Mouse (Mus musculus): Measurements from ENCODE around the gene Nrxn2. TPM values are rescaled to one million over a fixed set of nuclear protein-coding genes. Genes with fewer than 3 reads are reported as not detected.

Gene Nrxn2
- polyA plus RNA-seq, 1 experiment from 2014 or later = 54.1 TPM

DNA sequence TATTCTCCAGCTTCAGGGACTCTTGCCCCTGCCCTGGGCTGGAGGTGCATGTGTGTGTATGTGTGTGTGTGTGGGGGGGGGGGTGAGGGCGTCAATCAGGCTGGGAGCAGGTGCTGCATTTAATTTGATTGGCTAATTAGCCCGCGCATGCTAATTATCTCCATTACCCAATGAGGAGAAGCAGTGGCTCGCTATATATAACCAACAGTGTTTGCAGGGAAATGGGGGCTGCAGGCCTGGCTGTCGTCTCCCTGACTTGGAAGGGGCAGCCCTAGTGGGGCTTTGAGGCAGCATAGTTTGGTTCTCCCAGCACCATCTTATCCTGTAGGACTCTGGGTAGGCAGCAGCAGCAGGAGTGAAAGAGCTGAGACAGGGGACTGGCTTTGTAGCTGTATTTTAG is 7.1 kb downstream of the Nrxn2 start:
- Histone ChIP-seq H3K9me3 (ENCODE audit: control insufficient read depth, low read length) (no peaks in the 10 kb centered on the region), H3K27me3 (ENCODE audit: control insufficient read depth, insufficient read depth, low read length) (peaks cover 28% of the 10 kb centered on the region; the same call in 1 of the 2 replicates), H3K4me3 (replicated peaks; ENCODE audit: low read depth, low read length) (no peak overlapping the region), H3K36me3 (ENCODE audit: control insufficient read depth, insufficient read depth, low read length) (peaks cover 17% of the 10 kb centered on the region), H3K9ac (replicated peaks; ENCODE audit: low read length) (no peak overlapping the region), H3K4me1 (ENCODE audit: control insufficient read depth, insufficient read depth, low read length) (peaks cover 96% of the 10 kb centered on the region), H3K4me2 (ENCODE audit: low read length) (0 out of 2 replicates have a peak overlapping the region, but pooled peaks have one; percentile 0), H3K27ac (replicated peaks; ENCODE audit: low read depth, low read length) (peak overlapping the region; percentile 57)
- DNase-seq = peak; percentile 57
- no peak for ATAC-seq (ENCODE audit: low FRiP score, low TSS enrichment)
- whole genome bisulfite sequencing = 39% methylated on average over 5 of the region's 5 CpGs

DNA sequence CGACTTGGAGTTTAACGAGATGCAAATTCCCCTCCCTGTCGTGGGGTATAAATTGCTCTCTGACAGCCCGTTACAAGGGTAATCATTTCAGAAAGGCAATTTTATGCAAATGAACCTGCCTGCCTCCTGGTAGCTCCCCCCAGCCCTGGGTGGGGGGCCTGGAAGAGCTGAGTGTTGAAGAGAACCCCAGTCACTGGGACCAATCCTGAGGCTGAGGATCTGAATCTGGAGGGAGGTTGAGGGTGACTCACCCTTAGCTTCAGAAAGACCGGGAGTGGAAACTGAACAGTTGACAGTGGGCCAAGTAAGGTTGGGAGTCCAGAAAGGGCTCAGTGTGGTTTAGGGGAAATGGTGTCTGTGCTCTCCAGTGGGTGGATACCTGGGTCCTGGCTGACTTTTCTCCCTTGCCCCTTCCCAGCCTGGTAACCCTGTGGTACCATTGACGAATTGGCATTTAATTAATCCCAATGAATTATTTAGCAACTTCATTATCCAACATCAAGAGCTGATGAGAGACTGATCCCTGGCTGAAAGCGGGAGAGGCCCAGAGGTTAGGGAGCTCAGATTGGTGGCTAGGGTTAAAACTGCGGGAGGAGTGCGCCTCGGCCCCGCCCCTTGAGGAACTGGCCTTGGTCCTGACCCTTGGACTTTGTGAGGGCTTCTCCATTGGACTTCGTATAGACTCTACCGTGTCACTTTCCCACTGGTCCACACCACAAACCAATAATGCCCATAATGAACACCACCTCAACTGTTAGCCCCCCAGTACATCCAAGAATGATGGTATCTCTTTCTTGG is 8.4 kb downstream of the Nrxn2 start:
- H3K4me1 ChIP-seq (ENCODE audit: control insufficient read depth, insufficient read depth, low read length) = peaks cover 92% of the 10 kb centered on the region
- DNase-seq = peak; percentile 55
- no peaks in the 10 kb centered on the region for H3K9me3 ChIP-seq (ENCODE audit: control insufficient read depth, low read length)
- peak overlapping the region; percentile 53 for H3K4me2 ChIP-seq (ENCODE audit: low read length)
- H3K27ac ChIP-seq (replicated peaks; ENCODE audit: low read depth, low read length) = peak overlapping the region; percentile 41; the same call in 1 of the 2 replicates
- H3K4me3 ChIP-seq (replicated peaks; ENCODE audit: low read depth, low read length) = no peak overlapping the region
- WGBS = 14% methylated on average over 13 of the region's 13 CpGs
- no peak overlapping the region for H3K9ac ChIP-seq (replicated peaks; ENCODE audit: low read length)
- H3K27me3 ChIP-seq (ENCODE audit: control insufficient read depth, insufficient read depth, low read length) = peaks cover 28% of the 10 kb centered on the region; the same call in 1 of the 2 replicates
- peaks cover 17% of the 10 kb centered on the region for H3K36me3 ChIP-seq (ENCODE audit: control insufficient read depth, insufficient read depth, low read length)
- ATAC-seq (ENCODE audit: low FRiP score, low TSS enrichment) = no peak; the same call in 1 of the 2 replicates

DNA sequence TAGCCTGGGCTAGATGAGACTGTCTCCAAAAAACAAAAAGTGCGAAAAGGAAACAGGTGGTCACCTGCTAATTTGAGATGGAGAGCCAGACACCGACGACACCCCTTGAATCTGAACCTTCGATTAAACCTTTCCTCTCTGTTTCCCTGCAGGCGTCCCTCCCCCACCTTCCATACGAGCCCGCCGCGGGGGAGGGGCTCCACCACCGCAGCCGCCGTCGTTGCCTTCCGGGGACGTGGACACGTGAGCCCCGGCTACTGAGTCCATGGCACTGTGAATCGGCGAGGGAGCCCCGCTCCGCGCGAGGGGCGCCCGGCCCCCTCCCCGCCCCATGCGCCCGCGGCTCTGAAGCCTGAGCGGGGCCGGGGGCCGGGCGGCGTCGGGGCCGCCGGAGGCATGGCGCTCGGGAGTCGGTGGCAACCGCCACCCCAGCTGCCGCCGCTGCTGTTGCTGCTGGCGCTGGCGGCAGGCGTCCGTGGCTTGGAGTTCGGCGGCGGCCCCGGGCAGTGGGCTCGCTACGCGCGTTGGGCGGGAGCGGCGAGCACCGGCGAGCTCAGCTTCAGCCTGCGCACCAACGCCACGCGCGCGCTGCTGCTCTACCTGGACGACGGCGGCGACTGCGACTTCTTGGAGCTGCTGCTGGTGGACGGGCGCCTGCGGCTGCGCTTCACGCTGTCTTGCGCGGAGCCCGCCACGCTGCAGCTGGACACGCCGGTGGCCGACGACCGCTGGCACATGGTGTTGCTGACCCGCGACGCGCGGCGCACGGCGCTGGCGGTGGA is 9.3 kb downstream of the Nrxn2 start:
- H3K9me3 ChIP-seq (ENCODE audit: control insufficient read depth, low read length) = no peaks in the 10 kb centered on the region
- peak overlapping the region; percentile 53 for H3K4me2 ChIP-seq (ENCODE audit: low read length)
- H3K9ac ChIP-seq (replicated peaks; ENCODE audit: low read length) = peak overlapping the region; percentile 43
- peak; percentile 75 for DNase-seq
- peak overlapping the region; percentile 28 for H3K4me3 ChIP-seq (replicated peaks; ENCODE audit: low read depth, low read length)
- no peak overlapping the region for H3K27ac ChIP-seq (replicated peaks; ENCODE audit: low read depth, low read length)
- no peak for ATAC-seq (ENCODE audit: low FRiP score, low TSS enrichment)
- under 1% methylated on average over 93 of the region's 94 CpGs for WGBS
- H3K4me1 ChIP-seq (ENCODE audit: control insufficient read depth, insufficient read depth, low read length) = peaks cover 82% of the 10 kb centered on the region
- peaks cover 28% of the 10 kb centered on the region; the same call in 1 of the 2 replicates for H3K27me3 ChIP-seq (ENCODE audit: control insufficient read depth, insufficient read depth, low read length)
- H3K36me3 ChIP-seq (ENCODE audit: control insufficient read depth, insufficient read depth, low read length) = peaks cover 17% of the 10 kb centered on the region

DNA sequence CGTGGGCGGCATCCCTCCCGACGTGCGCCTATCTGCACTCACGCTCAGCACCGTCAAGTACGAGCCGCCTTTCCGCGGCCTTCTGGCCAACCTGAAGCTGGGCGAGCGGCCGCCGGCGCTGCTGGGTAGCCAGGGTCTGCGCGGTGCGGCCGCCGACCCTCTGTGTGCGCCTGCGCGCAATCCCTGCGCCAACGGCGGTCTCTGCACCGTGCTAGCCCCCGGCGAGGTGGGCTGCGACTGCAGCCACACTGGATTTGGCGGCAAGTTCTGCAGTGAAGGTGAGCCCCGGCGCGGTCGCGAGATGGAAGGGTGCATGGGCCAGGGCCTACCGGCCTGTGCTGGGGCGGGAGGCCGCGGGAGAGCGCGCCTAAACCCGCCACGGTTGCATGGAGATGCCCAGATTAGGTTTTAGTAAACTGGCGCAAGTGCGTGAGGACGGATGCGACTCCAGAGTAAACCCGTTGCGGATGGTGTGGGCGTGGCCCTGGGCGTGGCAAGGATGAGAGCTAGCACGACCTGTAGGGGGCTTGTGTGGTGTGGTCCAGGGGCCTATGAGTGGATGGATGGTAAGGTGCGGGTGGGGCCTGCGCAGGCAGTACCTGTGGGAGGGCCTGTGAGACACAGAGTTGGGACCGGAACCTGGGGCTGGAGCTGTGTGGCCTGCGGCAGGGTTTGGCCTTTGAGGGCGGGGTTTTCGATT is 10.1 kb downstream of the Nrxn2 start:
- H3K36me3 ChIP-seq (ENCODE audit: control insufficient read depth, insufficient read depth, low read length) = peaks cover 17% of the 10 kb centered on the region
- peak overlapping the region; percentile 43 for H3K9ac ChIP-seq (replicated peaks; ENCODE audit: low read length)
- ATAC-seq (ENCODE audit: low FRiP score, low TSS enrichment) (0 out of 2 replicates have a peak, but pooled peaks have one; percentile 35), DNase-seq (peak; percentile 61)
- H3K9me3 ChIP-seq (ENCODE audit: control insufficient read depth, low read length) = no peaks in the 10 kb centered on the region
- no peak overlapping the region for H3K27ac ChIP-seq (replicated peaks; ENCODE audit: low read depth, low read length)
- peak overlapping the region; percentile 28 for H3K4me3 ChIP-seq (replicated peaks; ENCODE audit: low read depth, low read length)
- H3K4me1 ChIP-seq (ENCODE audit: control insufficient read depth, insufficient read depth, low read length) = peaks cover 76% of the 10 kb centered on the region
- H3K27me3 ChIP-seq (ENCODE audit: control insufficient read depth, insufficient read depth, low read length) = peaks cover 28% of the 10 kb centered on the region; the same call in 1 of the 2 replicates
- WGBS = 1% methylated on average over 60 of the region's 60 CpGs
- peak overlapping the region; percentile 53 for H3K4me2 ChIP-seq (ENCODE audit: low read length)

DNA sequence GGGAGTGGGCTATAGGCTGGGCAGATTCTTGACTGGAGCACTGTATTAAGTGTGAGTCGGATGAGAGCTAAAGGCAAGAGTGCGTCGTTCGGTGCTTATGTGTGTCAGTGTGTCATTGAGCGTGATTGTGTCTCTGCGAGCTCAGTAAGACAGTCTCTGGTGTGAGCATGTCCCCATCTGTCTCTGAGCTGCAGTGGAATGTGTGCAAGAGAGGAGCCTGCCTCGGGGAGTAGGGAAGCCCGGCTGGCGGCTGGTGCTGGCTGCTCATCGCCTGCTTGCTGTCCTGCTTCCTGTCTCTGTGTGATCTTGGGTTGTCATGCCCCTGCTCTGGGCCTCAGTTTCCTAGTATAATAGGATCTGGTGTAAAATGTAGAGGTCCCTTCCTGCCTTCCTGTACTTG is 24.5 kb downstream of the Nrxn2 start:
- Histone ChIP-seq H3K36me3 (ENCODE audit: control insufficient read depth, insufficient read depth, low read length) (no peaks in the 10 kb centered on the region), H3K4me3 (replicated peaks; ENCODE audit: low read depth, low read length) (no peak overlapping the region), H3K27ac (replicated peaks; ENCODE audit: low read depth, low read length) (peak overlapping the region; percentile 37; the same call in 1 of the 2 replicates), H3K9me3 (ENCODE audit: control insufficient read depth, low read length) (no peaks in the 10 kb centered on the region), H3K4me2 (ENCODE audit: low read length) (no peak overlapping the region), H3K4me1 (ENCODE audit: control insufficient read depth, insufficient read depth, low read length) (peaks cover 54% of the 10 kb centered on the region), H3K9ac (replicated peaks; ENCODE audit: low read length) (no peak overlapping the region), H3K27me3 (ENCODE audit: control insufficient read depth, insufficient read depth, low read length) (no peaks in the 10 kb centered on the region)
- no peak for ATAC-seq (ENCODE audit: low FRiP score, low TSS enrichment)
- 65% methylated on average over 10 of the region's 10 CpGs for WGBS
- no peak for DNase-seq

DNA sequence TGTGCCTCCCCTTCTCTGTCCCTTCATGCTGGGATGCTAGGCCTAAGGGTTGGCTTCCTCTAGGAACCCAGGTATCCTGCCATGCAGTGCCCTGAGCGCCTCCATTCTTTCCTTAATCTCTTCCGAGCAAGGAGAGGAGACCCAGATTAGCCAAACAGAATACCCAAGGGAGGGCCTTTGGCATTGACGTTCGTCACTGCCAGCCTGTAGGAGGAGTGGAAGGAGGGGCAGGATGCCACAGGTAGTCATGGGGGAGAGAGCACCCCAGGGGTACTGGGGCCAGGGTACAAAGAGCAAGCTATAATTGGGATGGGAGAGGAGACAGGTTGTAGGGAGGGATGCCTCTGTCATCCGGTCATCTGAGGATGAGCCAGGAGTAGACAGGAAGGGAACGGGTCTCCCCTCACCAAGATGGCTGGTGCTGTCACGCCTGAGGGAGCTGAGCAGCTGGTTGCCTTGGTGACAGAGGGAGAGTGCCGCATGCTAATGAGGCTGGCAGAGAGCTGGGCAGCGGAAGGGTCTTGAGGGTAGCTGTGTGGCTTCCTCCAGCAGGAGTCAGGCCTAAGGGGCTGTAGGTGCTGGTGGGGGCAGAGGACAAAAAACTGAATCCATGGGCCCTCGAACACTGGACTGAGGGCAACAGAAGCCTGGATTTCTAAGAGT is 27.4 kb downstream of the Nrxn2 start:
- WGBS = 2% methylated on average over 10 of the region's 10 CpGs
- H3K4me1 ChIP-seq (ENCODE audit: control insufficient read depth, insufficient read depth, low read length) = peaks cover 77% of the 10 kb centered on the region

DNA sequence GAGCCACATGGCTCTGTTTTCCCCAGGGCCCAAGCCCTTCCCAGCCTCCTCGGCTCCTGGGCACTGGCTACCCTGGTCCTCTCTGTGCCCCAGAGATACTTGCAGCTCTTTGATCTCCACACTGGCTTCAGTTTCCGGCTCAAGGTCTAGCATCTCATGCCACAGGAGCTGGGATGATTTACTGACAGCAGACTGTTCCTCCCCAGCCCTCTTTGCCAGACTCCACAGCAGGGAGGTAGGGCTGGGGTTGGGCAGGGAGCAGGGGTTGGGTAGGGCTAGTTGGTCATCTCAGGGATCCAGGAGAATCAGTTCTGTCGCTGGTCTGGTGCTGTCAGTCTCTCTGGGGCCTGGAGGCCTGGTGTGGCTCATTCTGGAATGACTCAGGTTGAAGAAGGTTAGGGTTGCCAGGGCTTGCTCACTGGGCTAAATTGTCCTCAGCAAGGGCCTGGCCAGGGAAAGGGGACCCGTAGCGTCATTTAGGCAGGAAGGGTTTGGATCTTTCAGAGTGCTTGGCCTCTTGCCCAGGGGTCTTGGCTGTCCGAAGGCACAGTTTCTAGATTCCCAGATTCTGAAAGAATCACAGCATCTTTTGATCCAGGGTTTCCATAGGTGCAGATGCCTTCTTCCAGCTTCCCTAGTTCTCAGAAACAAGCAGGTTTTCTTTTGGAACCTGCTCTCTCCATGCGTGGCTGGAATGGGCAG is 28.4 kb downstream of the Nrxn2 start:
- Histone ChIP-seq H3K27me3 (ENCODE audit: control insufficient read depth, insufficient read depth, low read length) (no peaks in the 10 kb centered on the region), H3K9ac (replicated peaks; ENCODE audit: low read length) (peak overlapping the region; percentile 36), H3K9me3 (ENCODE audit: control insufficient read depth, low read length) (no peaks in the 10 kb centered on the region), H3K27ac (replicated peaks; ENCODE audit: low read depth, low read length) (peak overlapping the region; percentile 88), H3K36me3 (ENCODE audit: control insufficient read depth, insufficient read depth, low read length) (no peaks in the 10 kb centered on the region; the same call in 1 of the 2 replicates), H3K4me2 (ENCODE audit: low read length) (peak overlapping the region; percentile 38), H3K4me1 (ENCODE audit: control insufficient read depth, insufficient read depth, low read length) (peaks cover 81% of the 10 kb centered on the region), H3K4me3 (replicated peaks; ENCODE audit: low read depth, low read length) (no peak overlapping the region)
- 39% methylated on average over 7 of the region's 7 CpGs for WGBS
- ATAC-seq (ENCODE audit: low FRiP score, low TSS enrichment) (no peak), DNase-seq (peak; percentile 19)

More for the DNA sequence above, 27.4 kb downstream of the Nrxn2 start:
- Histone ChIP-seq H3K9me3 (ENCODE audit: control insufficient read depth, low read length) (no peaks in the 10 kb centered on the region), H3K4me3 (replicated peaks; ENCODE audit: low read depth, low read length) (peak overlapping the region; percentile 7; the same call in 1 of the 2 replicates), H3K4me2 (ENCODE audit: low read length) (peak overlapping the region; percentile 38), H3K27me3 (ENCODE audit: control insufficient read depth, insufficient read depth, low read length) (no peaks in the 10 kb centered on the region), H3K9ac (replicated peaks; ENCODE audit: low read length) (peak overlapping the region; percentile 36), H3K27ac (replicated peaks; ENCODE audit: low read depth, low read length) (peak overlapping the region; percentile 88), H3K36me3 (ENCODE audit: control insufficient read depth, insufficient read depth, low read length) (no peaks in the 10 kb centered on the region; the same call in 1 of the 2 replicates)
- DNase-seq (peak; percentile 92), ATAC-seq (ENCODE audit: low FRiP score, low TSS enrichment) (peak; percentile 90)
